In genomic region chr3:146658061-146658639, GRCm38 (mm10) we compare ENCODE assay signal across 24 mouse cellular contexts. TPM values are rescaled to one million over a fixed set of nuclear protein-coding genes. Genes with fewer than 3 reads are reported as not detected.
DNase-seq lines count a peak whose midpoint lies in the region; ATAC-seq lines count a peak whose summit lies in the region.
"Had no signal": no experiment of that assay in that cellular context is flagged by ENCODE, and none has a peak within 500 bp of the region (broad histone marks: within the 10 kb centered on the region; RNA-seq: fewer than 3 reads in every experiment).

No protein-coding gene starts in this region.

- 53% methylated on average over 1 of the region's 1 CpGs for WGBS in macrophage (ENCODE audit: missing documents)
- WGBS in hindbrain, embryonic 13.5 days, result 92% methylated on average over 1 of the region's 1 CpGs

- H3K27ac ChIP-seq in macrophage, result peak overlapping the region; percentile 77
- no peak overlapping the region for H3K27ac ChIP-seq in hindbrain, embryonic 13.5 days
- H3K27ac ChIP-seq: embryonic facial prominence, embryonic 15.5 days; forebrain, embryonic 10.5 days; forebrain, embryonic 15.5 days; heart, embryonic 10.5 days had no signal

- 0 out of 2 replicates have a peak, but pooled peaks have one; percentile 6 for ATAC-seq in neutrophil, adult 5-6 weeks (ENCODE audit: extremely low read depth, insufficient number of reproducible peaks, low FRiP score, poor library complexity, severe bottlenecking)
- ATAC-seq in hindbrain, embryonic 13.5 days (ENCODE audit: low FRiP score), result no peak
- ATAC-seq: forebrain, embryonic 15.5 days; hindbrain, embryonic 16.5 days; inflammation-experienced regulatory T-cells, adult 6 months had no signal

- H3K27me3 ChIP-seq in hindbrain, embryonic 13.5 days, result no peaks in the 10 kb centered on the region
- H3K27me3 ChIP-seq: CH12.LX; embryonic facial prominence, embryonic 15.5 days; forebrain, embryonic 15.5 days had no signal

- DNase-seq in layer of hippocampus, adult 11-12 months (ENCODE audit: low spot score), result peak; percentile 21
- no peak for DNase-seq in layer of hippocampus, postnatal 25 days (ENCODE audit: extremely low spot score in 1 of 2, low spot score in 1 of 2)
- peak; percentile 52 for DNase-seq in brain, adult 2 months (ENCODE audit: low read depth, low spot score)
- DNase-seq in left cerebral cortex, postnatal 25 days (ENCODE audit: low spot score in 2 of 2), result no peak
- DNase-seq: cerebellum, adult 2 months; embryo, embryonic 11 days; gastrocnemius, postnatal 14 days; heart, postnatal 36 days had no signal

- H3K4me3 ChIP-seq in macrophage (ENCODE audit: inconsistent target), result no peak overlapping the region
- H3K4me3 ChIP-seq in hindbrain, embryonic 13.5 days, result no peak overlapping the region
- H3K4me3 ChIP-seq: embryonic facial prominence, embryonic 15.5 days; erythroblast, embryonic 14.5 days; forebrain, embryonic 10.5 days; forebrain, embryonic 15.5 days; heart, embryonic 10.5 days had no signal

- no peak overlapping the region for H3K4me2 ChIP-seq in hindbrain, embryonic 13.5 days
- H3K4me2 ChIP-seq: embryonic facial prominence, embryonic 15.5 days; forebrain, embryonic 15.5 days had no signal

- H3K4me1 ChIP-seq in hindbrain, embryonic 13.5 days (replicated peaks), result no peaks in the 10 kb centered on the region
- H3K4me1 ChIP-seq: embryonic facial prominence, embryonic 15.5 days; forebrain, embryonic 15.5 days had no signal

- H3K79me2 ChIP-seq in macrophage (ENCODE audit: inconsistent target), result no peaks in the 10 kb centered on the region

- H3K9ac ChIP-seq in hindbrain, embryonic 13.5 days, result no peak overlapping the region
- H3K9ac ChIP-seq: embryonic facial prominence, embryonic 15.5 days; forebrain, embryonic 15.5 days had no signal

- intact Hi-C loops in left cerebral cortex, postnatal 25 days (cut with DNase I), result no loop called here

- H3K9me3 ChIP-seq in hindbrain, embryonic 13.5 days, result no peaks in the 10 kb centered on the region
- H3K9me3 ChIP-seq: embryonic facial prominence, embryonic 15.5 days; forebrain, embryonic 10.5 days; forebrain, embryonic 15.5 days; heart, embryonic 10.5 days had no signal

- H3K36me3 ChIP-seq in macrophage (ENCODE audit: inconsistent target), result no peaks in the 10 kb centered on the region
- no peaks in the 10 kb centered on the region for H3K36me3 ChIP-seq in hindbrain, embryonic 13.5 days
- H3K36me3 ChIP-seq: embryonic facial prominence, embryonic 15.5 days; forebrain, embryonic 10.5 days; forebrain, embryonic 15.5 days; heart, embryonic 10.5 days had no signal

RNA-seq across cellular contexts. Expression of gene 4930503B20Rik, which starts 7.0 kb away (rescaled TPM):
- not detected for total RNA-seq in layer of hippocampus, postnatal 25 days (2021)
- total RNA-seq in macrophage (2018; cell fraction: chromatin; rRNA removed), result 1 to 10 TPM in 2 of 26 experiments, not detected in 24; 1.1 to 4.0 TPM
- under 1 TPM in 5 of 26 experiments, not detected in 21; 0.04 to 0.38 (median 0.24) TPM for total RNA-seq in macrophage (2018; cell fraction: cytosol; rRNA removed)
- total RNA-seq in macrophage (2018; cell fraction: nucleus; rRNA removed), result 1 to 10 TPM in 1 of 26 experiments, under 1 TPM in 4, not detected in 21; 0.54 to 1.0 (median 0.72) TPM
- not detected in 3 replicates for polyA plus RNA-seq in macrophage (2018)
- 0.74 and 0.93 TPM in 2 replicates for total RNA-seq in neutrophil, adult 5-6 weeks (2017)
- not detected in 2 replicates for polyA plus RNA-seq in hindbrain, embryonic 13.5 days (2015; fragmentation: Nextera tagmentation; extraction: Ambion mirVana)
- under 1 TPM in 1 of 2 experiments, not detected in 1; 0.37 TPM for total RNA-seq in left cerebral cortex, postnatal 25 days (2021)
- total RNA-seq: adrenal gland, adult 2 months; CH12.LX; gastrocnemius, postnatal 14 days; heart, postnatal 36 days had no signal
- polyA plus RNA-seq: adrenal gland, adult 2 months; cerebellum, adult 2 months; embryonic facial prominence, embryonic 11.5 days; erythroblast, embryonic 14.5 days; forebrain, embryonic 10.5 days; forebrain, embryonic 15.5 days; heart, embryonic 10.5 days; hindbrain, embryonic 11.5 days; hindbrain, embryonic 16.5 days; inflammation-experienced regulatory T-cells, adult 6 months had no signal

RNA-seq across cellular contexts. Expression of gene Samd13, which starts 27.2 kb away (rescaled TPM):
- not detected for total RNA-seq in layer of hippocampus, postnatal 25 days (2021)
- total RNA-seq in macrophage (2018; cell fraction: chromatin; rRNA removed), result not detected
- total RNA-seq in macrophage (2018; cell fraction: cytosol; rRNA removed), result not detected
- under 1 TPM in 1 of 26 experiments, not detected in 25; 0.62 TPM for total RNA-seq in macrophage (2018; cell fraction: nucleus; rRNA removed)
- not detected in 3 replicates for polyA plus RNA-seq in macrophage (2018)
- total RNA-seq in neutrophil, adult 5-6 weeks (2017), result not detected in 2 replicates
- polyA plus RNA-seq in hindbrain, embryonic 13.5 days (2015; fragmentation: Nextera tagmentation; extraction: Ambion mirVana), result 0.23 and 0.44 TPM in 2 replicates
- total RNA-seq in left cerebral cortex, postnatal 25 days (2021), result 1 to 10 TPM in 1 of 2 experiments, not detected in 1; 1.1 TPM
- total RNA-seq: CH12.LX had no signal
- polyA plus RNA-seq: adrenal gland, adult 2 months; cerebellum, adult 2 months; erythroblast, embryonic 14.5 days had no signal

RNA-seq across cellular contexts. Expression of gene Dnase2b, which starts 42.8 kb away (rescaled TPM):
- total RNA-seq in layer of hippocampus, postnatal 25 days (2021), result not detected
- total RNA-seq in macrophage (2018; cell fraction: chromatin; rRNA removed), result not detected
- total RNA-seq in macrophage (2018; cell fraction: cytosol; rRNA removed), result not detected
- total RNA-seq in macrophage (2018; cell fraction: nucleus; rRNA removed), result not detected
- not detected in 3 replicates for polyA plus RNA-seq in macrophage (2018)
- not detected in 2 replicates for total RNA-seq in neutrophil, adult 5-6 weeks (2017)
- polyA plus RNA-seq in hindbrain, embryonic 13.5 days (2015; fragmentation: Nextera tagmentation; extraction: Ambion mirVana), result not detected in 2 replicates
- total RNA-seq in left cerebral cortex, postnatal 25 days (2021), result not detected
- total RNA-seq: adrenal gland, adult 2 months; adrenal gland, postnatal 25 days; CH12.LX; gastrocnemius, postnatal 14 days; heart, postnatal 36 days had no signal
- polyA plus RNA-seq: adrenal gland, adult 2 months; cerebellum, adult 2 months; embryonic facial prominence, embryonic 11.5 days; erythroblast, embryonic 14.5 days; forebrain, embryonic 10.5 days; forebrain, embryonic 15.5 days; heart, embryonic 10.5 days; heart, embryonic 16.5 days; hindbrain, embryonic 11.5 days; hindbrain, embryonic 16.5 days; inflammation-experienced regulatory T-cells, adult 6 months had no signal

Comparison
In these comparisons a context has a peak if more than half of its experiments do, and no peak if none do; other contexts are left out.
1. DNase-seq: peak in layer of hippocampus, adult 11-12 months (single experiment) and brain, adult 2 months (single experiment); none in layer of hippocampus, postnatal 25 days (0 of 2) and left cerebral cortex, postnatal 25 days (0 of 2).